Mouse (Mus musculus) olfactory bulb, adult 2 months (tissue): ENCODE results near the gene Metrn. TPM values are rescaled to one million over a fixed set of nuclear protein-coding genes. Genes with fewer than 3 reads are reported as not detected.

ENCODE experiments used
- H3K27ac ChIP-seq: fragments of 200-500 bp; 2 replicates; pipeline ENCODE4 v1.5.1; 2012; ENCODE audit warnings: low read depth, low read length; ENCODE audit not compliant: insufficient read depth
- H3K4me1 ChIP-seq: fragments of 200-500 bp; 2 replicates; pipeline ENCODE4 v1.6.1; 2012; ENCODE audit warnings: low read length; ENCODE audit not compliant: control insufficient read depth, insufficient read depth
- H3K4me3 ChIP-seq: fragments of 200-500 bp; 2 replicates; pipeline ENCODE4 v1.5.1; 2012; ENCODE audit warnings: mild to moderate bottlenecking, low read depth, low read length, moderate library complexity; ENCODE audit not compliant: insufficient read depth
- CTCF ChIP-seq: fragments of 200-500 bp; IDR thresholded peaks from 2 replicates; pipeline ENCODE4 v1.5.1; 2012; ENCODE audit warnings: low read depth, mild to moderate bottlenecking, low read length, moderate library complexity; ENCODE audit not compliant: insufficient read depth
- POLR2A ChIP-seq: fragments of 200-500 bp; IDR thresholded peaks from 2 replicates; pipeline ENCODE4 v1.6.1; 2012; ENCODE audit warnings: mild to moderate bottlenecking, low read depth, low read length, moderate library complexity; ENCODE audit not compliant: insufficient read depth
- WGBS: fragments of 180-500 bp; shearing (Covaris S2); methylation state at CpG from one replicate; pipeline ENCODE4 v1.1.7; 2018; 5-methylcytosine and 5-hydroxymethylcytosine counted together
- polyA plus RNA-seq: library from polyadenylated mRNA; stranded (reverse); fragments of >200 nt; gene quantifications from 2 replicates; pipeline ENCODE4 v1.2.4, GENCODE M21; 2012; ENCODE audit warnings: low replicate concordance; ENCODE audit not compliant: missing spikeins, insufficient read depth, insufficient read length

The Metrn gene
- polyA plus RNA-seq, 1 experiment, result not detected

DNA sequence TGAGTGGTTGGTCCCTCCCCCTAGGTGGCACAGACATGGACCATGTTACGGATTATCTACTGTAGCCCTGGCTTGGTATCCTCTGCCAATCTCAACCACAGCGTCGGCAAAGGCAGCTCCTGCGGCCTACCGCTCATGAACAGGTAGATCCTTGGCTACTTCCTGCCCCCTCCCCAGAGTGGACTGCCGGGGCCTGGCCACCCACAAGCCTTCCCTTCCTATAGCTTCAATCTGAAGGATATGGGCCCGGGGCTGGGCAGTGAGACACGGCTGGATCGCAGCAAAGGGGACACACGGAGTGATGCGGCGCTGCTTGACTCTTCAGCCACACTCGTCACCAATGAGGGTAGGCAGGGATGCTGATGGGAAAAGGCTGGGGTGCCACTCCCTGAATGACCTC is 30.1 kb upstream of the Metrn start:
- H3K4me1 ChIP-seq, result peaks cover 69% of the 10 kb centered on the region
- H3K4me3 ChIP-seq, result no peak overlapping the region
- WGBS, result 95% methylated on average over 13 of the region's 13 CpGs
- TF ChIP-seq CTCF, result no peak
- no peak for TF ChIP-seq POLR2A
- no peak overlapping the region for H3K27ac ChIP-seq

DNA sequence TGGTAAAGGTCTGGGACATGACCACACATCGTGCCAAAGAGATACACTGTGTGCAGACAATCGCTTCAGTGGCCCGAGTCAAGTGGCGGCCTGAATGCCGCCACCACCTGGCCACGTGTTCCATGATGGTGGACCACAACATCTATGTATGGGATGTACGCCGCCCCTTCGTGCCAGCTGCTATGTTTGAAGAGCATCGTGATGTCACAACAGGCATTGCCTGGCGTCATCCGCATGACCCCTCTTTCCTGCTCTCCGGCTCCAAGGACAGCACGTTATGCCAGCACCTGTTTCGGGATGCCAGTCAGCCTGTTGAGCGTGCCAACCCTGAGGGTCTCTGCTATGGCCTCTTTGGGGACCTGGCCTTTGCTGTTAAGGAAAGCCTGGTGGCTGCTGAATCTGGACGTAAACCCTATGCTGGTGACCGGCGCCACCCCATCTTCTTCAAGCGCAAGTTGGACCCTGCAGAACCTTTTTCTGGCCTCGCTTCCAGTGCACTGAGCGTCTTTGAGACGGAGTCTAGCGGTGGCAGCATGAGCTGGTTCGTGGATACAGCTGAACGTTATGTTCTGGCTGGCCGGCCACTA is 29.1 kb upstream of the Metrn start:
- no peak for TF ChIP-seq CTCF
- TF ChIP-seq POLR2A, result no peak
- Histone ChIP-seq H3K27ac (no peak overlapping the region), H3K4me1 (peaks cover 59% of the 10 kb centered on the region), H3K4me3 (no peak overlapping the region)
- WGBS, result 93% methylated on average over 27 of the region's 27 CpGs

DNA sequence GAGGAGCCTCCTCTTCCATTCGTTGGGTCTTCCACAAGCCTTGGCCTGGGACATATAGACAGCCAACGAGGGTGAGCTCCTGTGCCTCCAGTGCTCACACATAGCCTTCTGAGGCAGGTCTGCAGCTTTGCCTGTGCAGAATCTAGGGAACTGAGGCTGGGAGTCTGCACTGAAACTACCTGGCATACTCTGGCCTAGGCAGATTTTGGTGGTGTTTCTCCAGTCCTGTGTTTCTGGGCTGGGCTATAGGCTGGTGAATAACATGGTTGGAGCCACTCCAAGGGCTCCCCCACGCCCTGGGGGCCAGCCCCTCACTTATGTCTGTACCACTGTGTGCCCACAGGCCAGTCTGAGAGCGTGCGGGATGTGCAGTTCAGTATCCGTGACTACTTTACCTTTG is 28.4 kb upstream of the Metrn start:
- Histone ChIP-seq H3K27ac (no peak overlapping the region), H3K4me3 (no peak overlapping the region), H3K4me1 (peaks cover 52% of the 10 kb centered on the region)
- no peak; the same call in 1 of the 2 replicates for TF ChIP-seq CTCF
- TF ChIP-seq POLR2A, result no peak
- 87% methylated on average over 6 of the region's 6 CpGs for WGBS

DNA sequence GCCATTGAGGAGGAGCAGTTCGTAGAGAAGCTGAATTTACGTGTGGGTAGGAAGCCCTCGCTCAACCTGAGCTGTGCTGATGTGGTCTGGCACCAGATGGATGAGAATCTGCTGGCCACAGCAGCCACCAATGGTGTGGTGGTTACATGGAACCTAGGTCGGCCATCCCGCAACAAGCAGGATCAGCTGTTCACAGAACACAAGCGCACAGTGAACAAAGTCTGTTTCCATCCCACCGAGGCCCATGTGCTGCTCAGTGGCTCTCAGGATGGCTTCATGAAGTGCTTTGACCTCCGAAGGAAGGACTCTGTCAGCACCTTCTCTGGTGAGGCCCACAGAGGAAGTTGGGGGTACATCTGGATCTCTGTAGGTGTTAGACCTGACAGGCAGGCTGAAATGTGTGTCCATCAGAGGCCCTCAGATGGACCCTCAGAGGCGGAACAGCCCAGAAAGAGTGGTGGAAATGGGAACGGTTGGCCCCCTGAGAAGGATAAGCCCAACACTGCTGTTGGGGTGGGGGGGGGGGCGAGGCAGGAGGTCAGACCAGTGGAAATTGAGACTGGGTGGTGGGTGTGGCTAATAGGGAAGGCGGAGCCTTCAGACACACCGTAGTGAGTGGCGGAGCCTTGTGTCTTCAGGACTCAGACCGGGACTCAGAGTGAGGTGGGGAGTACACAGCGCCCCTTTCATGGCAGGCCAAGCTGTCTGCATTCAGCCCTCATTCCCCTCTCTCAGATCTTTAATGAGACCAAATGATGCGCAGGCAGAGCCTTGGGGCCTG is 27.6 kb upstream of the Metrn start:
- peaks cover 49% of the 10 kb centered on the region for H3K4me1 ChIP-seq
- TF ChIP-seq CTCF (no peak), POLR2A (no peak)
- no peak overlapping the region for H3K27ac ChIP-seq
- H3K4me3 ChIP-seq, result peak overlapping the region; percentile 71; the same call in 1 of the 2 replicates
- WGBS, result 73% methylated on average over 17 of the region's 17 CpGs

DNA sequence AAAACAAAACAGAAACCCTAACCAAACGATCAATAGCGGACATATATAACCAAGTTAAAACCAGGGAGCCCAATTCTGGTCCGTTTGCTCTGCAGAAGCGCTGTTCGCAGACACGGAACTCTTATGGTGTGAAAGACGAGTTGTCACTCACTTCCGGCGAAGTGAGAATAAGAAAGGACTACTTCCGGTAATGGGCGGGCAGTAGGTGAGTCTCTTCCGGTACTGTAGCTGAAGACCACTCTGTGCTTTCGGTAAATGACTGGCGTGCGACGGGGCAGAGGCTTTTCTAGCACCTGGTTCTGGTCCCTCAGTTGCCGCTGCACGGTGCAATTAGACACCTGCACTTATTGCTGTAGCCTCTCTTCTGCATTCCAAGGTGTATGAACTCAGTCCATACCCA is 26.5 kb upstream of the Metrn start, which contains the start of gene Wdr24:
TSS of gene Wdr24 (plus strand) at position 176 of the 400 bp plus-strand sequence.
- under 1% methylated on average over 18 of the region's 18 CpGs for WGBS
- TF ChIP-seq CTCF, result no peak
- TF ChIP-seq POLR2A, result no peak
- peaks cover 45% of the 10 kb centered on the region for H3K4me1 ChIP-seq
- H3K4me3 ChIP-seq, result peak within 1 kb of the TSS; percentile 71
- H3K27ac ChIP-seq, result peak within 1 kb of the TSS; percentile 81

DNA sequence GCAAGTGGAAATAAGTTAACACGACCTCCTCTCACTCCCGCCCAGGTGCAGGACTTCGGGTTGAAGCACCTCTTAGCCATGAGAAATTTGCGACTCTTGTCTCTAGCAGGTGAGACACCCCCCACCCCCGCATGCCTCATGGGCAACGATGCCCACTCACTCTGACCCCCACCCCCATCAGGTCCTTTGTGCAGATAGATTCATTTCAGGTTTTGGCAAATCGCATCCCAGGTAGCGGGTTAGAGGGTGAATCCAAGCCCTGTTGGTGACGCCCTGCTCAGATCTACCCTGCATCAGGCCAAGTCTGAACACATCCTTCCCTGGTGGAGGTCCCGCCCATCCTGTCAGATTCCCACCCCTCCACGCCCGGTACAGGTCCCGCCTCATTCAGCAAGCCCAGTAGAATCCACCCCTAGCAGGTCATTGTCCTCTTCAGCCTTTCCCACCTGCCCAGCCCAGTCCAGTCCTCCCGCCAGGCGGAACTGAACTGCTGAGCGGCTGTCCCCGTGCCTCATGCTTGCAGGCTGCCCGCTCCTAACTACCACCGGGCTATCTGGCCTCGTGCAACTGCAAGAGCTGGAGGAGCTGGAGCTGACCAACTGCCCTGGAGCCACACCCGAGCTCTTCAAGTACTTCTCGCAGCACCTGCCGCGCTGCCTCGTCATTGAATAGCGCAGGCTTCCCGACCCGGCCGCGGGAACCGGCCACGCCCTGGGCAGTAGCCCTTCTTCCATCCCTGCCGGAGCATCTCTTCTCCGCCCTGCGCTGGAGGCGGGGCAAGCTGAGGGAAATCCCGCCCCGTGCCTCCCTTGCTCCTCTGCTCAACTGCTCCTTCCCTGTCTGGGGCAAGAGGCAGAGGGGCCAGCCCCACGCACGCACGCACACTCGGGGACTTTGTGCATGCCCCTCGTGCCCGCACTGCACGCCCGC is 22.2 kb upstream of the Metrn start:
- 24% methylated on average over 46 of the region's 46 CpGs for WGBS
- no peak for TF ChIP-seq CTCF
- TF ChIP-seq POLR2A, result no peak
- peaks cover 14% of the 10 kb centered on the region for H3K4me1 ChIP-seq
- no peak overlapping the region for H3K4me3 ChIP-seq
- no peak overlapping the region for H3K27ac ChIP-seq

DNA sequence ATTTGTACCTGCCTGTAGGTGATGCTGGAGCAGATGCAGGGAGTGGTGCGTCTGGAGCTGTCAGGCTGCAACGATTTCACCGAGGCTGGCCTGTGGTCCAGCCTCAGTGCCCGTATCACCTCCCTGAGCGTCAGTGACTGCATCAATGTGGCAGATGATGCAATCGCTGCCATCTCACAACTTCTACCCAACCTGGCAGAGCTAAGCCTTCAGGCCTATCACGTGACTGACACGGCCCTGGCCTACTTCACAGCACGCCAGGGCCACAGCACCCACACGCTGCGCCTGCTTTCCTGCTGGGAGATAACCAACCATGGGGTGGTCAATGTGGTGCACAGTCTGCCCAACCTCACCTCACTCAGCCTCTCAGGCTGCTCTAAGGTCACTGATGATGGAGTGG is 20.7 kb upstream of the Metrn start:
- Histone ChIP-seq H3K27ac (no peak overlapping the region), H3K4me3 (no peak overlapping the region)

DNA sequence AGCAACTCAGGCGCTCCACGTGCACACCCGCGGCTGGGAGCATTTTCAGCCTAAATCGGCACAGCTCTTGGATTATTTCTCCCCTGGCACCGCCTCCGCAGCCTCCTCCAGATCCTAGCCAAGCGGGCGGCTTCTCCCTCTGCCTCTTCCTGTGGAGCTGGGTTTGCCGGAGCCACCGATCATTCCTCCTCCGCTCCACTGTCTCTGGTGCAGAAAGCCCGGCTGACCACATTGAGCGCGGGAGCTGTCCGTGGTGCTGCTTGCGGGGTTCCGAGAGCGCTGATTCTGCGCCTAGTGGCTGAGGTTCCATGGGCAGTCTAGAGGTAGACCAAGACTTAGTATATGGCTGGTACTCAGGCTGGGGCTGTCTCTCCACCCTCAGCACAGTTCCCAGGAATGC is 16.5 kb upstream of the Metrn start:
- Histone ChIP-seq H3K4me3 (peak overlapping the region; percentile 44), H3K4me1 (peaks cover 40% of the 10 kb centered on the region), H3K27ac (peak overlapping the region; percentile 66)
- under 1% methylated on average over 20 of the region's 20 CpGs for WGBS
- peak; percentile 32; the same call in 1 of the 2 replicates for TF ChIP-seq CTCF
- 0 out of 2 replicates have a peak, but pooled peaks have one; percentile 20 for TF ChIP-seq POLR2A

More for the DNA sequence above, 20.7 kb upstream of the Metrn start:
- WGBS, result 86% methylated on average over 11 of the region's 11 CpGs
- TF ChIP-seq POLR2A (no peak), CTCF (no peak)
- peaks cover 17% of the 10 kb centered on the region for H3K4me1 ChIP-seq
